Mouse (Mus musculus): Measurements from ENCODE around the gene Card19.

DNA sequence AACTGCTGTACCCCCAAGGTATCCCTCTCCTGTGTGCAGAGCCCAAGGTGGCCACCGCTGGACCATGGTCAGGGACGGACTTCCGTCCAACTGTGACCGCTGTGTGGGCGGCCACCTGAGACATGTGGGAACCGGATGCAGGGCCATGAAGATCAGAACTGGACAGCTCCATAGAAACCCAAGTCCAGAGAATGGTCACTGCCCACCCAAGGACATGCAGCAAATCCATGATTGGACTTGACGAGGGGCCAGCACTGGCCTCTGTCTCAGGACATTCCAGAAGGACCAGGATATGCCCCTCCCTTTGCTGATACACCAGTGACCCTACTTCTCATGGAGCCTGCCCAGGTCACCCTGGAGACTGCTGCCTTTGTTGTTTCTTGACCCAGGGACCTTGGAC lies 20.2 kb downstream of the Card19 start:
- TF ChIP-seq CTCF (IDR thresholded peaks at IDR 0.05; ENCODE audit: borderline replicate concordance, insufficient read depth, low read depth, low read length) (no peak), POLR2A (IDR thresholded peaks at IDR 0.05; ENCODE audit: borderline replicate concordance, insufficient read depth, low read length) (no peak)
